In genomic region chr6:108570351-108571041, GRCm38 (mm10) we compare ENCODE assay signal across 8 mouse cellular contexts.
DNase-seq lines count a peak whose midpoint lies in the region.

No protein-coding gene starts in this region.

- peak; percentile 5 for DNase-seq in left cerebral cortex, postnatal 4 days
- no peak for DNase-seq in left cerebral cortex, adult 11 months (ENCODE audit: low spot score)
- DNase-seq in embryo, embryonic 11 days = peak; percentile 63
- peak; percentile 86 to 90 for DNase-seq in heart, adult 9 months (ENCODE audit: low spot score in 2 of 2)
- peak; percentile 72 to 75 for DNase-seq in kidney, adult 8-10 months
- peak; percentile 82 for DNase-seq in lung, postnatal 10 days
- DNase-seq in ovary, postnatal 10 days (ENCODE audit: low spot score) = peak; percentile 6
- no peak for DNase-seq in spleen, postnatal 10 days (ENCODE audit: low spot score in 2 of 2)

- intact Hi-C loops in left cerebral cortex, postnatal 4 days (cut with DNase I) = loop anchor here (10.0 kb wide), 1 partner anchor 136 kb away; no protein-coding TSS in a partner anchor

Comparison
In these comparisons a context has a peak if more than half of its experiments do, and no peak if none do; other contexts are left out.
1. DNase-seq: peak in left cerebral cortex, postnatal 4 days (single experiment), embryo, embryonic 11 days (single experiment), heart, adult 9 months (2 of 2), kidney, adult 8-10 months (2 of 2), lung, postnatal 10 days (single experiment) and ovary, postnatal 10 days (single experiment); none in left cerebral cortex, adult 11 months (single experiment) and spleen, postnatal 10 days (0 of 2).